Mouse (Mus musculus): ENCODE data around the gene Tmub1. TPM values are rescaled to one million over a fixed set of nuclear protein-coding genes. Genes with fewer than 3 reads are reported as not detected.

Gene Tmub1
- polyA plus RNA-seq, 1 experiment from 2014 or later, result 15.7 TPM

DNA sequence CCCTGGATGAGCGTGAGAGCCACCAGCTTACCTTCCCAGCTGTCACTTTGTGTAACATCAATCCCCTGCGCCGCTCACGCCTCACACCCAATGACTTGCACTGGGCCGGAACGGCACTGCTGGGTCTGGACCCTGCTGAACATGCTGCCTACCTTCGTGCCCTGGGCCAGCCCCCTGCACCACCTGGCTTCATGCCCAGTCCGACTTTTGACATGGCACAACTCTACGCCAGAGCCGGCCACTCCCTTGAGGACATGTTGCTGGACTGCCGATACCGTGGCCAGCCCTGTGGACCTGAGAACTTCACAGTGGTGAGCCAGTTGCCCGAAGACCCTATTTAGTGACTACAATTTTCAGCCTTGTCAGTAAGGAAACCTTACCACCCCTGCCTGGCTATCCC, 33.7 kb downstream of the Tmub1 start:
- H3K27me3 ChIP-seq (ENCODE audit: insufficient read depth, low read length), result 0 out of 2 replicates have a peak, but pooled peaks cover 5% of the 10 kb centered on the region
- H3K4me3 ChIP-seq (ENCODE audit: low read depth, low read length), result no peak overlapping the region
- no peak for DNase-seq
- TF ChIP-seq CTCF (IDR thresholded peaks at IDR 0.05; ENCODE audit: low read depth), result no peak
- no peak overlapping the region for H3K27ac ChIP-seq (ENCODE audit: low read depth)
- H3K36me3 ChIP-seq (ENCODE audit: insufficient read depth), result 0 out of 2 replicates have a peak, but pooled peaks cover 5% of the 10 kb centered on the region
- no peak overlapping the region for H3K9ac ChIP-seq
- no peaks in the 10 kb centered on the region for H3K4me1 ChIP-seq (ENCODE audit: insufficient read depth)
- WGBS, result 73% methylated on average over 13 of the region's 13 CpGs
- no peaks in the 10 kb centered on the region for H3K9me3 ChIP-seq (ENCODE audit: low read depth, low read length)
- no peak overlapping the region for H3K4me2 ChIP-seq
- no peak for ATAC-seq (ENCODE audit: insufficient read depth)

DNA sequence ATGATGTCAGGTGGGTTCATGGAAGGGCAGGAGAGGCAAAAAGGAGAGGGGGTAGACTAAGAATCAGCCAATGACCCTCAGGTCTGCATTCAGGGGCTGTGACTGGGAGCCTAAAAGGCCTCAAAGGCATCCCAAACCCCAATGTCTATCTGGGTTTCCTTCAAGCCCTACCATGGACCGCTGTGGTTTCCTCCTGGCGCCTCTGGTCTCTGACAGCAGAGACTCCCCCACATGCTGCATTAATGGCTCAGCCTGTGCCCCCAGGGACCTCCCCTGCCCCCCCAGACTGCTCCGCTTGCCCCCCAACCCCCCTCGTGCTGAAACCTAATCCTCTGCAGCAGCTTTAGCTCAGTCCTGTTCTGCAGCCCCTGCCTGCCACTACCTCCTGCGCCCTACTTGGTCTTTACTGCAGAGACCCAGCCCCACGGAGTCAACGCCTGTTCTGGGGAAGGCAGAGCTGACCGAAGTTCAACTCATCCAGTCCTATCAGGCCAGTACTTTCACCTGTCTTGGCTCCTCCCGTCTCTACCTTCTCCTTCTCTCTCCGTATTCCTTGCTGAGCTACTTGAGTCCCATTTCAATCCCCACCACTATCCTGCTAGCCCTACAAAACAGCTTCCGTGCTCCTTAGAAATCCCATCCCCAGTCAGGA, 34.5 kb downstream of the Tmub1 start, which contains the start of gene Asic3:
Gene Asic3, plus strand, starts transcription at position 351 of the 652 bp plus-strand sequence.
- 38% methylated on average over 11 of the region's 11 CpGs for WGBS

DNA sequence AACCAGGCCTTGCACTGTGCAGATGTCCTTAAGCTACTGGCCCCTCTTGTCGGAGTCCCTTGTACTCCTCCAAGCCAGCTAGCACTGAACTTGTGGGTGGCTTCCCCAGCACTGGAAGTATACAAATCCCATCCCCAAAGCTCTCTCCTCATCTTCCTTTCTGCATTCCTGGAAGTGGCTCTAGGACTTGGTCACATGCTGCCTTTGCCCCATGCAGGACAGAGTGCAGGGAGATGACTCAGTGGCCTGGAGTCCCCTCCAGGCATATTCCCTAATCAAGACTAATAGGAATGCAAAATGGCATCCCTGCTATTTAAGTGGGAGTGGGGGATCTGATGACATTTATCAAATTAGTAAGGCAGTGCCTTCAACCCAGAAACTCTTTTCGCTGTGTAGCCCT, 35.6 kb downstream of the Tmub1 start:
- H3K4me1 ChIP-seq (ENCODE audit: insufficient read depth), result no peaks in the 10 kb centered on the region
- ATAC-seq (ENCODE audit: insufficient read depth), result no peak
- no peak overlapping the region for H3K4me3 ChIP-seq (ENCODE audit: low read depth, low read length)

More for the DNA sequence above, 34.5 kb downstream of the Tmub1 start, which contains the start of gene Asic3:
- Histone ChIP-seq H3K4me1 (ENCODE audit: insufficient read depth) (no peaks in the 10 kb centered on the region), H3K4me2 (no peak within 1 kb of the TSS), H3K9ac (no peak within 1 kb of the TSS), H3K9me3 (ENCODE audit: low read depth, low read length) (no peaks in the 10 kb centered on the region), H3K36me3 (ENCODE audit: insufficient read depth) (peaks cover 9% of the 10 kb centered on the region; the same call in 1 of the 2 replicates), H3K27me3 (ENCODE audit: insufficient read depth, low read length) (0 out of 2 replicates have a peak, but pooled peaks cover 5% of the 10 kb centered on the region), H3K4me3 (ENCODE audit: low read depth, low read length) (no peak within 1 kb of the TSS), H3K27ac (ENCODE audit: low read depth) (no peak within 1 kb of the TSS)
- ATAC-seq (ENCODE audit: insufficient read depth) (no peak), DNase-seq (no peak)
- TF ChIP-seq CTCF (IDR thresholded peaks at IDR 0.05; ENCODE audit: low read depth), result no peak

DNA sequence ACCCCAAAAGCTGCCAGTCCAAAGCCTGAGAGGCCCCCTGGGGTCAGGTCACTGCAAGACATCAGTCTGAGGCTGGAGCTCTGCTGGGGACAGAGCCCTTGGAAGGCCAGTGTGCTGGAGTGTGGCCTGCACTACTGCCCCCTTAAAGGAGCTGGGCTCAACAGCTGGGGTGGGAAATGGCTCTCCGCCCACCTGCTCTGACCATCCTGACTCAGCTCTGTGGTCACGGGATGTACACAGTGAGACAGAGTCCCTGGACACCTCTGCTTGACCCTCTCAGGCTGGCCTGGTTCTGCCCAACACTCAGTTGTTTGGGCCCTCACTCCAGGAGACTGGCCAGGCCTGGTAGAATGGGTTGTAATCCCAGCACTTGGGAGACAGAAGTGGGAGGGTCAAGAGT, 38.2 kb downstream of the Tmub1 start:
- H3K9ac ChIP-seq, result no peak overlapping the region
- no peak overlapping the region for H3K27ac ChIP-seq (ENCODE audit: low read depth)
- H3K9me3 ChIP-seq (ENCODE audit: low read depth, low read length), result no peaks in the 10 kb centered on the region
- peaks cover 26% of the 10 kb centered on the region; the same call in 1 of the 2 replicates for H3K36me3 ChIP-seq (ENCODE audit: insufficient read depth)
- ATAC-seq (ENCODE audit: insufficient read depth) (no peak), DNase-seq (no peak)
- no peaks in the 10 kb centered on the region for H3K4me1 ChIP-seq (ENCODE audit: insufficient read depth)
- H3K4me2 ChIP-seq, result no peak overlapping the region
- no peak for TF ChIP-seq CTCF (IDR thresholded peaks at IDR 0.05; ENCODE audit: low read depth)
- no peak overlapping the region for H3K4me3 ChIP-seq (ENCODE audit: low read depth, low read length)
- 0 out of 2 replicates have a peak, but pooled peaks cover 5% of the 10 kb centered on the region for H3K27me3 ChIP-seq (ENCODE audit: insufficient read depth, low read length)
- 73% methylated on average over 2 of the region's 2 CpGs for WGBS

More for the DNA sequence above, 35.6 kb downstream of the Tmub1 start:
- Histone ChIP-seq H3K36me3 (ENCODE audit: insufficient read depth) (peaks cover 15% of the 10 kb centered on the region; the same call in 1 of the 2 replicates), H3K27ac (ENCODE audit: low read depth) (no peak overlapping the region), H3K27me3 (ENCODE audit: insufficient read depth, low read length) (0 out of 2 replicates have a peak, but pooled peaks cover 5% of the 10 kb centered on the region), H3K9ac (no peak overlapping the region), H3K4me2 (no peak overlapping the region), H3K9me3 (ENCODE audit: low read depth, low read length) (no peaks in the 10 kb centered on the region)
- TF ChIP-seq CTCF (IDR thresholded peaks at IDR 0.05; ENCODE audit: low read depth), result no peak
- WGBS, result 85% methylated on average over 2 of the region's 2 CpGs
- DNase-seq, result no peak

DNA sequence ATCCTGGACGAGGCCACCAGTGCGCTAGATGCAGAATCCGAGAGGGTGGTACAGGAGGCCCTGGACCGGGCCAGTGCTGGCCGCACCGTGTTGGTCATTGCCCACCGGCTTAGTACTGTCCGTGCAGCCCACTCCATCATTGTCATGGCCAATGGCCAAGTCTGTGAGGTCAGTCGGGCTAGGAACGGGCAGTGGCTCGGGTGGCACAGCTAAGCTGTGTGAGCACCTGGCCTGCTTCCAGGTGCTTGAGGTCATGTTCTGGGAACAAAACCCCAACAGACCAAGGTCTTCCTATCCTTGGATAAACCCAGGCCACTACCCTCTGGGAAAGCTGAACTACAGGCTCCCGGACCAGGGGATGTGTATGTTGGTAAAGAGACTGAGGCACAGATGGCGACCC, 39.0 kb downstream of the Tmub1 start:
- Histone ChIP-seq H3K4me2 (no peak overlapping the region), H3K4me3 (ENCODE audit: low read depth, low read length) (no peak overlapping the region), H3K9me3 (ENCODE audit: low read depth, low read length) (no peaks in the 10 kb centered on the region), H3K4me1 (ENCODE audit: insufficient read depth) (no peaks in the 10 kb centered on the region), H3K36me3 (ENCODE audit: insufficient read depth) (peaks cover 27% of the 10 kb centered on the region; the same call in 1 of the 2 replicates), H3K27me3 (ENCODE audit: insufficient read depth, low read length) (no peaks in the 10 kb centered on the region), H3K27ac (ENCODE audit: low read depth) (no peak overlapping the region), H3K9ac (no peak overlapping the region)
- DNase-seq (no peak), ATAC-seq (ENCODE audit: insufficient read depth) (no peak)
- TF ChIP-seq CTCF (IDR thresholded peaks at IDR 0.05; ENCODE audit: low read depth), result no peak
- WGBS, result 86% methylated on average over 13 of the region's 13 CpGs

DNA sequence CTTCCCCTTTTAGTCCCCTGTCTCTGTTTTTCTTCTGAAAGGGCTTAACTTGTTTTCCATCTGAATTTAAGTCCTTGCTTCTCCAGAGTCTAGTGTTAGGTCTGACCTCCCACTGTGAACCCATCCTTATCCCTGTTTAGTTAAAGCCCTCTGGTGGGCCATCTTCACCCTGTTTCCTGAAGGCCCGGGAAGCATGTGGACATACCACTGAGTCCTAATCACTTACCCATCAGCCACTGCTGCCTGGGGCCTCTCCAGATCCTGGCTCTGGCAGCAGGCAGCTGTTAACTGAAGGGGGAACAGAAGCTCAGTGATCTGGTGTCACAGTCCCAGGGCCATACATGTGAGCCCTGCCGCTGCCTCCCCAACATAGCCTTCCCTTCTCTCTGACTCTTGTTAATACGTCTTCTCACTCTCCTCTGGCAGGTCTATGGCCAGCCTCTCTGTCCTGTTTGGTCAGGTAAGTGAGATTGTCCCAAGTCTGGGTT, 42.2 kb downstream of the Tmub1 start:
- Histone ChIP-seq H3K27ac (ENCODE audit: low read depth) (no peak overlapping the region), H3K4me2 (no peak overlapping the region), H3K9ac (no peak overlapping the region), H3K9me3 (ENCODE audit: low read depth, low read length) (no peaks in the 10 kb centered on the region), H3K27me3 (ENCODE audit: insufficient read depth, low read length) (no peaks in the 10 kb centered on the region), H3K4me3 (ENCODE audit: low read depth, low read length) (no peak overlapping the region), H3K36me3 (ENCODE audit: insufficient read depth) (peaks cover 51% of the 10 kb centered on the region; the same call in 1 of the 2 replicates), H3K4me1 (ENCODE audit: insufficient read depth) (no peaks in the 10 kb centered on the region)
- DNase-seq (no peak), ATAC-seq (ENCODE audit: insufficient read depth) (no peak)
- no peak for TF ChIP-seq CTCF (IDR thresholded peaks at IDR 0.05; ENCODE audit: low read depth)
- WGBS, result 66% methylated on average over 3 of the region's 3 CpGs

DNA sequence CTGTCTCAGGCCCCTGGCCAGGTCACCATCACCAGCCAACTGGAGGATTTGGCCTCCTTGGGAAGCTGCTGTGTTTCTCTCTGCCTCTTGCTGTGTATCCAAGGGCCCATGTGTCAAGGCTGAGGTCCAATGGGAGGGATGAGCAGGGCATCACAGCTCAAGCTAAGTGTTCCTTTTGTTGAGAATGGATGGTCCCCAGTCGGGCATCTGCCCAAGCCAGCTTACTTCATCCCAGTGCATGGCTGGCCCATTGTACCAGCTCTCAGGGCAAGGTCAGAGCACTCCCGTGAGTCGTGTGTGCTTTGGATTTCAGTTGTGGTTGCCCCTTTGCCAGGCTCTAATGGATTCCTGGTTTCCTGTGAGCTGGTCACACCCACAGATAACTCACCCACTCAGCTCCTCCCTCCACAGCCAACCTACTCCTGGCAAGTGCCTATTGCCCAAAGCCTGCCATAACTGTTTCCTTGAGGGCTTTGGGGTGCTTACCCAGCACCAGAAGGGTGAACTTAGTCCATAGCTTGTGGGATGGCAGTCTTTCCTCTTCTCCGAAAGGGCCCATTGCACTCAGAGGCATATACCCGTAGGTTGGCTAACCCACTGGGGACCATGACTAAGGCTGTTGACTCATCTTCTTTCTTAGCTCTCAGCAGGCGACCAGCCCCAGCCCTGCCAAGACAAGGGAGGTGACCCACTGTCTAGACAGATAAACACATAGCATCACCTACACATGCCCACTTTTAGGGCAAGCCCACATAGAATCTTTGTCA, 42.9 kb downstream of the Tmub1 start:
- no peaks in the 10 kb centered on the region for H3K9me3 ChIP-seq (ENCODE audit: low read depth, low read length)
- no peak for TF ChIP-seq CTCF (IDR thresholded peaks at IDR 0.05; ENCODE audit: low read depth)

More for the DNA sequence above, 42.9 kb downstream of the Tmub1 start:
- Histone ChIP-seq H3K4me1 (ENCODE audit: insufficient read depth) (no peaks in the 10 kb centered on the region), H3K9ac (no peak overlapping the region), H3K4me3 (ENCODE audit: low read depth, low read length) (no peak overlapping the region), H3K27me3 (ENCODE audit: insufficient read depth, low read length) (no peaks in the 10 kb centered on the region), H3K36me3 (ENCODE audit: insufficient read depth) (peaks cover 51% of the 10 kb centered on the region; the same call in 1 of the 2 replicates), H3K27ac (ENCODE audit: low read depth) (no peak overlapping the region), H3K4me2 (no peak overlapping the region)
- ATAC-seq (ENCODE audit: insufficient read depth), result no peak
- DNase-seq, result no peak
- WGBS, result 83% methylated on average over 6 of the region's 6 CpGs

All from lung, embryonic 14.5 days (tissue).